Mouse (Mus musculus): ENCODE measurements around the gene Khk. TPM values are rescaled to one million over a fixed set of nuclear protein-coding genes. Genes with fewer than 3 reads are reported as not detected.

Khk gene
- polyA plus RNA-seq, 2 experiments: 29.5 to 29.7 TPM

- ATAC-seq (ENCODE audit: low FRiP score, low read depth): no peak
- DNase-seq (ENCODE audit: low spot score): no peak
- no peak for TF ChIP-seq POLR2A (IDR thresholded peaks at IDR 0.05; ENCODE audit: borderline replicate concordance, extremely low read depth, insufficient read depth, insufficient read length)
- peaks cover 9% of the 10 kb centered on the region for H3K36me3 ChIP-seq (ENCODE audit: control insufficient read depth, insufficient read depth, low read length)
- H3K9me3 ChIP-seq (ENCODE audit: control insufficient read depth, low read length): no peaks in the 10 kb centered on the region
- no peak overlapping the region; the same call in 1 of the 2 replicates for H3K4me3 ChIP-seq (replicated peaks; ENCODE audit: low read length)
- H3K4me1 ChIP-seq (ENCODE audit: control insufficient read depth, insufficient read depth, low read length): peaks cover 10% of the 10 kb centered on the region
- peak overlapping the region; percentile 77 for H3K4me2 ChIP-seq (replicated peaks; ENCODE audit: low read depth, low read length, severe bottlenecking)
- WGBS: 37% methylated on average over 4 of the region's 4 CpGs
- 0 out of 2 replicates have a peak overlapping the region, but pooled peaks have one; percentile 75 for H3K9ac ChIP-seq (ENCODE audit: low read depth, low read length, severe bottlenecking)
- peak overlapping the region; percentile 98; the same call in 1 of the 2 replicates for H3K27ac ChIP-seq (replicated peaks; ENCODE audit: low read depth, low read length)
- no peaks in the 10 kb centered on the region for H3K27me3 ChIP-seq (ENCODE audit: control insufficient read depth, insufficient read depth, low read length)
Measured at GRCm38 (mm10) chr5:30886209-30886608, 35.0 kb upstream of the Khk start.

- Histone ChIP-seq H3K9me3 (ENCODE audit: control insufficient read depth, low read length) (no peaks in the 10 kb centered on the region), H3K9ac (ENCODE audit: low read depth, low read length, severe bottlenecking) (peak overlapping the region; percentile 75), H3K4me2 (replicated peaks; ENCODE audit: low read depth, low read length, severe bottlenecking) (peak overlapping the region; percentile 77), H3K27me3 (ENCODE audit: control insufficient read depth, insufficient read depth, low read length) (no peaks in the 10 kb centered on the region), H3K36me3 (ENCODE audit: control insufficient read depth, insufficient read depth, low read length) (peaks cover 14% of the 10 kb centered on the region), H3K4me1 (ENCODE audit: control insufficient read depth, insufficient read depth, low read length) (peaks cover 10% of the 10 kb centered on the region), H3K4me3 (replicated peaks; ENCODE audit: low read length) (peak overlapping the region; percentile 80), H3K27ac (replicated peaks; ENCODE audit: low read depth, low read length) (peak overlapping the region; percentile 98)
- DNase-seq (ENCODE audit: low spot score): no peak
- TF ChIP-seq POLR2A (IDR thresholded peaks at IDR 0.05; ENCODE audit: borderline replicate concordance, extremely low read depth, insufficient read depth, insufficient read length): no peak
- ATAC-seq (ENCODE audit: low FRiP score, low read depth): no peak
- WGBS: 36% methylated on average over 5 of the region's 5 CpGs
Measured at GRCm38 (mm10) chr5:30886731-30887130, 34.5 kb upstream of the Khk start.

- Histone ChIP-seq H3K4me3 (replicated peaks; ENCODE audit: low read length) (peak overlapping the region; percentile 80), H3K27me3 (ENCODE audit: control insufficient read depth, insufficient read depth, low read length) (no peaks in the 10 kb centered on the region), H3K4me1 (ENCODE audit: control insufficient read depth, insufficient read depth, low read length) (peaks cover 10% of the 10 kb centered on the region), H3K27ac (replicated peaks; ENCODE audit: low read depth, low read length) (peak overlapping the region; percentile 98), H3K4me2 (replicated peaks; ENCODE audit: low read depth, low read length, severe bottlenecking) (peak overlapping the region; percentile 77), H3K36me3 (ENCODE audit: control insufficient read depth, insufficient read depth, low read length) (peaks cover 20% of the 10 kb centered on the region), H3K9me3 (ENCODE audit: control insufficient read depth, low read length) (no peaks in the 10 kb centered on the region), H3K9ac (ENCODE audit: low read depth, low read length, severe bottlenecking) (peak overlapping the region; percentile 75)
- WGBS: under 1% methylated on average over 19 of the region's 19 CpGs
- TF ChIP-seq POLR2A (IDR thresholded peaks at IDR 0.05; ENCODE audit: borderline replicate concordance, extremely low read depth, insufficient read depth, insufficient read length): peak; percentile 77; the same call in 1 of the 2 replicates
- peak; percentile 79 for DNase-seq (ENCODE audit: low spot score)
- peak; percentile 20 for ATAC-seq (ENCODE audit: low FRiP score, low read depth)
Measured at GRCm38 (mm10) chr5:30887331-30887761, 33.9 kb upstream of the Khk start.

- H3K9me3 ChIP-seq (ENCODE audit: control insufficient read depth, low read length): no peaks in the 10 kb centered on the region
- peaks cover 10% of the 10 kb centered on the region for H3K4me1 ChIP-seq (ENCODE audit: control insufficient read depth, insufficient read depth, low read length)
- peaks cover 26% of the 10 kb centered on the region for H3K36me3 ChIP-seq (ENCODE audit: control insufficient read depth, insufficient read depth, low read length)
- peak; percentile 45; the same call in 1 of the 2 replicates for TF ChIP-seq POLR2A (IDR thresholded peaks at IDR 0.05; ENCODE audit: borderline replicate concordance, extremely low read depth, insufficient read depth, insufficient read length)
- peak overlapping the region; percentile 98 for H3K27ac ChIP-seq (replicated peaks; ENCODE audit: low read depth, low read length)
- peak overlapping the region; percentile 75 for H3K9ac ChIP-seq (ENCODE audit: low read depth, low read length, severe bottlenecking)
- H3K4me3 ChIP-seq (replicated peaks; ENCODE audit: low read length): peak overlapping the region; percentile 80
- H3K4me2 ChIP-seq (replicated peaks; ENCODE audit: low read depth, low read length, severe bottlenecking): peak overlapping the region; percentile 77
- peak; percentile 85 for ATAC-seq (ENCODE audit: low FRiP score, low read depth)
- under 1% methylated on average over 28 of the region's 28 CpGs for WGBS
- H3K27me3 ChIP-seq (ENCODE audit: control insufficient read depth, insufficient read depth, low read length): no peaks in the 10 kb centered on the region
- peak; percentile 100 for DNase-seq (ENCODE audit: low spot score)
Measured at GRCm38 (mm10) chr5:30887858-30888336, 33.3 kb upstream of the Khk start.

- no peaks in the 10 kb centered on the region for H3K9me3 ChIP-seq (ENCODE audit: control insufficient read depth, low read length)
- peak within 1 kb of the TSS; percentile 80 for H3K4me3 ChIP-seq (replicated peaks; ENCODE audit: low read length)
- H3K4me2 ChIP-seq (replicated peaks; ENCODE audit: low read depth, low read length, severe bottlenecking): peak within 1 kb of the TSS; percentile 77
- H3K27ac ChIP-seq (replicated peaks; ENCODE audit: low read depth, low read length): peak within 1 kb of the TSS; percentile 98
- WGBS: under 1% methylated on average over 33 of the region's 42 CpGs
- ATAC-seq (ENCODE audit: low FRiP score, low read depth) (peak; percentile 90), DNase-seq (ENCODE audit: low spot score) (peak; percentile 95)
- no peaks in the 10 kb centered on the region for H3K27me3 ChIP-seq (ENCODE audit: control insufficient read depth, insufficient read depth, low read length)
- H3K9ac ChIP-seq (ENCODE audit: low read depth, low read length, severe bottlenecking): peak within 1 kb of the TSS; percentile 79
- peaks cover 10% of the 10 kb centered on the region for H3K4me1 ChIP-seq (ENCODE audit: control insufficient read depth, insufficient read depth, low read length)
- peaks cover 32% of the 10 kb centered on the region for H3K36me3 ChIP-seq (ENCODE audit: control insufficient read depth, insufficient read depth, low read length)
- peak; percentile 37; the same call in 1 of the 2 replicates for TF ChIP-seq POLR2A (IDR thresholded peaks at IDR 0.05; ENCODE audit: borderline replicate concordance, extremely low read depth, insufficient read depth, insufficient read length)
Measured at GRCm38 (mm10) chr5:30888337-30889087, 32.7 kb upstream of the Khk start, which contains the start of gene Agbl5. Gene Agbl5 (plus strand): TSS chr5:30888694.
